Mouse (Mus musculus): ENCODE data around the gene Bcl11a.

- no peak for TF ChIP-seq POLR2A (IDR thresholded peaks at IDR 0.05; ENCODE audit: insufficient read depth, low read depth, low read length)
- no peak for TF ChIP-seq CTCF (IDR thresholded peaks at IDR 0.05; ENCODE audit: insufficient read depth, low read depth, low read length)
Measured at GRCm38 (mm10) chr11:24201223-24201622, 123.4 kb downstream of the Bcl11a start.
